In genomic region chr8:70631436-70631835, GRCm38 (mm10) we compare ENCODE assay signal across 9 mouse cellular contexts. TPM values are rescaled to one million over a fixed set of nuclear protein-coding genes. Genes with fewer than 3 reads are reported as not detected.
A peak's percentile ranks its signal among the peaks of the same experiment; 100 is the strongest.
DNase-seq lines count a peak whose midpoint lies in the region; ATAC-seq lines count a peak whose summit lies in the region.
"Had no signal": no experiment of that assay in that cellular context is flagged by ENCODE, and none has a peak within 500 bp of the region (broad histone marks: within the 10 kb centered on the region; RNA-seq: fewer than 3 reads in every experiment).

No protein-coding gene starts in this region.

- peaks cover 35% of the 10 kb centered on the region for H3K4me1 ChIP-seq in intestine, embryonic 16.5 days (ENCODE audit: control insufficient read depth, insufficient read depth, low read length)

- peak overlapping the region; percentile 83 for H3K4me2 ChIP-seq in intestine, embryonic 16.5 days (ENCODE audit: low read depth, low read length)

- 16% methylated on average over 24 of the region's 24 CpGs for WGBS in intestine, embryonic 16.5 days

- peak overlapping the region; percentile 57 for H3K4me3 ChIP-seq in intestine, embryonic 16.5 days (ENCODE audit: low read length)
- H3K4me3 ChIP-seq: neural tube, embryonic 13.5 days had no signal

- H3K27me3 ChIP-seq in intestine, embryonic 16.5 days (replicated peaks; ENCODE audit: control insufficient read depth, insufficient read depth, low read length), result no peaks in the 10 kb centered on the region

- DNase-seq in adrenal gland, adult (ENCODE audit: inconsistent age in 2 of 2, low spot score in 1 of 2), result peak; percentile 64 to 72
- no peak for DNase-seq in adrenal gland, adult 8-10 months
- peak; percentile 83 for DNase-seq in Muller cell, postnatal 12 days (ENCODE audit: inconsistent ontology term)
- DNase-seq in lung, adult 18-20 months, result peak; percentile 62 to 69
- DNase-seq in layer of hippocampus, adult 9-10 months (ENCODE audit: low spot score), result no peak
- no peak for DNase-seq in left cerebral cortex, adult 11 months (ENCODE audit: low spot score)
- no peak for DNase-seq in B cell, adult 2 months

- H3K36me3 ChIP-seq in intestine, embryonic 16.5 days (ENCODE audit: control insufficient read depth, insufficient read depth, low read length), result no peaks in the 10 kb centered on the region
- H3K36me3 ChIP-seq: neural tube, embryonic 13.5 days had no signal

- H3K27ac ChIP-seq in intestine, embryonic 16.5 days (ENCODE audit: low read length), result peak overlapping the region; percentile 78
- H3K27ac ChIP-seq: neural tube, embryonic 13.5 days had no signal

- H3K9me3 ChIP-seq in intestine, embryonic 16.5 days (ENCODE audit: control insufficient read depth, low read length), result no peaks in the 10 kb centered on the region
- H3K9me3 ChIP-seq: neural tube, embryonic 13.5 days had no signal

- ATAC-seq in intestine, embryonic 16.5 days, result peak; percentile 16

- peak overlapping the region; percentile 55 for H3K9ac ChIP-seq in intestine, embryonic 16.5 days (ENCODE audit: low read depth, low read length)
- H3K9ac ChIP-seq: neural tube, embryonic 13.5 days had no signal

RNA-seq across cellular contexts. Expression of gene Gdf15, which starts 0.8 kb away (rescaled TPM):
- 1 to 10 TPM; 1.8 to 3.5 (median 3.0) TPM for total RNA-seq in adrenal gland, adult 8-10 months (2022)
- 3.6 and 3.7 TPM in 2 replicates for polyA plus RNA-seq in intestine, embryonic 16.5 days (2015; fragmentation: Nextera tagmentation; extraction: Ambion mirVana)
- polyA plus RNA-seq: neural tube, embryonic 13.5 days had no signal

RNA-seq across cellular contexts. Expression of gene Lrrc25, which starts 15.5 kb away (rescaled TPM):
- total RNA-seq in adrenal gland, adult 8-10 months (2022), result 1 to 10 TPM; 1.5 to 4.4 (median 3.2) TPM
- polyA plus RNA-seq in intestine, embryonic 16.5 days (2015; fragmentation: Nextera tagmentation; extraction: Ambion mirVana), result 2.9 and 3.0 TPM in 2 replicates

RNA-seq across cellular contexts. Expression of gene Ssbp4, which starts 22.8 kb away (rescaled TPM):
- 100 to 1,000 TPM in 2 of 4 experiments, 10 to 100 TPM in 2; 69.3 to 158 (median 120) TPM for total RNA-seq in adrenal gland, adult 8-10 months (2022)
- 63.2 and 73.9 TPM in 2 replicates for polyA plus RNA-seq in intestine, embryonic 16.5 days (2015; fragmentation: Nextera tagmentation; extraction: Ambion mirVana)

RNA-seq across cellular contexts. Expression of gene Pgpep1, which starts 28.8 kb away (rescaled TPM):
- total RNA-seq in adrenal gland, adult 8-10 months (2022), result 100 to 1,000 TPM; 129 to 163 (median 131) TPM
- polyA plus RNA-seq in intestine, embryonic 16.5 days (2015; fragmentation: Nextera tagmentation; extraction: Ambion mirVana), result 88.3 and 101 TPM in 2 replicates

RNA-seq across cellular contexts. Expression of gene Isyna1, which starts 37.3 kb away (rescaled TPM):
- 100 to 1,000 TPM; 124 to 207 (median 158) TPM for total RNA-seq in adrenal gland, adult 8-10 months (2022)
- polyA plus RNA-seq in intestine, embryonic 16.5 days (2015; fragmentation: Nextera tagmentation; extraction: Ambion mirVana), result 105 and 121 TPM in 2 replicates

Comparison
In these comparisons a context has a peak if more than half of its experiments do, and no peak if none do; other contexts are left out.
1. DNase-seq: peak in adrenal gland, adult (2 of 2), Muller cell, postnatal 12 days (single experiment) and lung, adult 18-20 months (2 of 2); none in adrenal gland, adult 8-10 months (single experiment), layer of hippocampus, adult 9-10 months (single experiment), left cerebral cortex, adult 11 months (single experiment) and B cell, adult 2 months (0 of 2).